Mouse (Mus musculus): ENCODE measurements at regions not wholly inside any gene's neighbourhood (a gene's known extent, or its start where the extent isn't known, plus 50 kb on each side); places are given as distances from the start of the nearest gene placed in this dataset.

GRCm38 (mm10) chr14:62042305-62043116 lies 249.9 kb upstream of the Rnaseh2b start:
- peak in 1 of 2 experiments; percentile 40 for DNase-seq (ENCODE audit: low read depth in 1 of 2, low spot score in 2 of 2)

GRCm38 (mm10) chr14:62043117-62043422 lies 249.3 kb upstream of the Rnaseh2b start:
- no peak for DNase-seq (ENCODE audit: low read depth in 1 of 2, low spot score in 2 of 2)

- DNase-seq (ENCODE audit: low read depth in 1 of 2, low spot score in 2 of 2): no peak
Observed at GRCm38 (mm10) chr14:62050941-62051340, 241.4 kb upstream of the Rnaseh2b start.

- DNase-seq (ENCODE audit: low read depth in 1 of 2, low spot score in 2 of 2): no peak
Observed at GRCm38 (mm10) chr14:62051923-62052322, 240.5 kb upstream of the Rnaseh2b start.

- DNase-seq (ENCODE audit: low read depth in 1 of 2, low spot score in 2 of 2): no peak
Observed at GRCm38 (mm10) chr14:62053004-62053403, 239.4 kb upstream of the Rnaseh2b start.

- no peak for DNase-seq (ENCODE audit: low read depth in 1 of 2, low spot score in 2 of 2)
Observed at GRCm38 (mm10) chr14:62057096-62057495, 235.3 kb upstream of the Rnaseh2b start.

GRCm38 (mm10) chr14:62058100-62058499 lies 234.3 kb upstream of the Rnaseh2b start:
- DNase-seq (ENCODE audit: low read depth in 1 of 2, low spot score in 2 of 2): no peak

- no peak for DNase-seq (ENCODE audit: low read depth in 1 of 2, low spot score in 2 of 2)
Observed at GRCm38 (mm10) chr14:62071140-62071539, 221.2 kb upstream of the Rnaseh2b start.

GRCm38 (mm10) chr14:62084047-62084446 lies 208.3 kb upstream of the Rnaseh2b start:
- no peak for DNase-seq (ENCODE audit: low read depth in 1 of 2, low spot score in 2 of 2)

GRCm38 (mm10) chr14:62088174-62088573 lies 204.2 kb upstream of the Rnaseh2b start:
- DNase-seq (ENCODE audit: low read depth in 1 of 2, low spot score in 2 of 2): no peak

GRCm38 (mm10) chr14:62117532-62117931 lies 174.9 kb upstream of the Rnaseh2b start:
- DNase-seq (ENCODE audit: low read depth in 1 of 2, low spot score in 2 of 2): no peak

GRCm38 (mm10) chr14:62118542-62118953 lies 173.8 kb upstream of the Rnaseh2b start:
- no peak for DNase-seq (ENCODE audit: low read depth in 1 of 2, low spot score in 2 of 2)

GRCm38 (mm10) chr14:62128918-62129317 lies 163.5 kb upstream of the Rnaseh2b start:
- DNase-seq (ENCODE audit: low read depth in 1 of 2, low spot score in 2 of 2): no peak

GRCm38 (mm10) chr14:62132353-62132816 lies 160.0 kb upstream of the Rnaseh2b start:
- no peak for DNase-seq (ENCODE audit: low read depth in 1 of 2, low spot score in 2 of 2)

GRCm38 (mm10) chr14:62137981-62138380 lies 154.4 kb upstream of the Rnaseh2b start:
- DNase-seq (ENCODE audit: low read depth in 1 of 2, low spot score in 2 of 2): no peak

GRCm38 (mm10) chr14:62144385-62145030 lies 147.9 kb upstream of the Rnaseh2b start:
- DNase-seq (ENCODE audit: low read depth in 1 of 2, low spot score in 2 of 2): no peak

GRCm38 (mm10) chr14:62157038-62157716 lies 135.2 kb upstream of the Rnaseh2b start:
- no peak for DNase-seq (ENCODE audit: low read depth in 1 of 2, low spot score in 2 of 2)

- DNase-seq (ENCODE audit: low read depth in 1 of 2, low spot score in 2 of 2): no peak
Observed at GRCm38 (mm10) chr14:62159690-62160089, 132.7 kb upstream of the Rnaseh2b start.

GRCm38 (mm10) chr14:62163120-62163796 lies 129.1 kb upstream of the Rnaseh2b start:
- peak; percentile 21 to 30 for DNase-seq (ENCODE audit: low read depth in 1 of 2, low spot score in 2 of 2)

GRCm38 (mm10) chr14:62164918-62165317 lies 127.5 kb upstream of the Rnaseh2b start:
- DNase-seq (ENCODE audit: low read depth in 1 of 2, low spot score in 2 of 2): no peak

- DNase-seq (ENCODE audit: low read depth in 1 of 2, low spot score in 2 of 2): no peak
Observed at GRCm38 (mm10) chr14:62166006-62166405, 126.4 kb upstream of the Rnaseh2b start.

Measured in monocyte, adult 2 months (primary cell).